Mouse (Mus musculus) E14TG2a.4 (cell line): ENCODE measurements around the gene Sik3.

Source experiments
- CTCF ChIP-seq: conservative IDR thresholded peaks from 2 replicates; pipeline ENCODE4 v1.5.1; 2014; ENCODE audit warnings: low read length
- NANOG ChIP-seq: IDR thresholded peaks from 2 replicates; pipeline ENCODE4 v1.6.1; 2014; ENCODE audit warnings: borderline replicate concordance, low read length, mixed read lengths
- POU5F1 ChIP-seq: IDR thresholded peaks from 2 replicates; pipeline ENCODE4 v1.6.1; 2014; ENCODE audit warnings: low read length, borderline replicate concordance

- no peak for TF ChIP-seq CTCF
- no peak for TF ChIP-seq POU5F1
- no peak for TF ChIP-seq NANOG
Observed at GRCm38 (mm10) chr9:46227064-46227614, 214.5 kb downstream of the Sik3 start.
